Mouse (Mus musculus) midbrain, embryonic 16.5 days (tissue): ENCODE measurements around the gene Arv1. TPM values are rescaled to one million over a fixed set of nuclear protein-coding genes. Genes with fewer than 3 reads are reported as not detected.

Source experiments
- ATAC-seq: fragments of 200-750 bp; cut with Nextera tagmentation; 2 replicates; pipeline ENCODE4 v1.8.0; 2017; ENCODE audit warnings: moderate TSS enrichment
- H3K27ac ChIP-seq: fragments of 300-500 bp; sonication (generic); 2 replicates; pipeline ENCODE4 v1.5.1; 2014; ENCODE audit warnings: mild to moderate bottlenecking, low read length, mixed read lengths
- H3K27me3 ChIP-seq: fragments of 300-500 bp; sonication (generic); 2 replicates; pipeline ENCODE4 v1.6.1; 2014; ENCODE audit warnings: low read depth, low read length, mixed read lengths; ENCODE audit not compliant: control insufficient read depth, insufficient read depth
- H3K36me3 ChIP-seq: fragments of 300-500 bp; sonication (generic); 2 replicates; pipeline ENCODE4 v1.6.1; 2014; ENCODE audit warnings: mild to moderate bottlenecking, low read length, moderate library complexity, mixed read lengths; ENCODE audit not compliant: control insufficient read depth, insufficient read depth
- H3K4me1 ChIP-seq: fragments of 300-500 bp; sonication (generic); 2 replicates; pipeline ENCODE4 v1.6.1; 2014; ENCODE audit warnings: mild to moderate bottlenecking, low read length, mixed read lengths; ENCODE audit not compliant: control insufficient read depth, insufficient read depth
- H3K4me2 ChIP-seq: fragments of 300-500 bp; sonication (generic); 2 replicates; pipeline ENCODE4 v1.6.1; 2014; ENCODE audit warnings: mild to moderate bottlenecking, low read length, mixed read lengths
- H3K4me3 ChIP-seq: fragments of 300-500 bp; sonication (generic); 2 replicates; pipeline ENCODE4 v1.5.1; 2014; ENCODE audit warnings: low read depth, mild to moderate bottlenecking, low read length, moderate library complexity, mixed read lengths
- H3K9ac ChIP-seq: fragments of 300-500 bp; sonication (generic); 2 replicates; pipeline ENCODE4 v1.6.1; 2014; ENCODE audit warnings: low read depth, low read length, mixed read lengths
- H3K9me3 ChIP-seq: fragments of 300-500 bp; sonication (generic); replicated peaks from 2 replicates; pipeline ENCODE4 v1.6.1; 2014; ENCODE audit warnings: mild to moderate bottlenecking, low read length, mixed read lengths; ENCODE audit not compliant: control insufficient read depth, poor library complexity, severe bottlenecking
- WGBS: fragments of 180-500 bp; shearing (Covaris S2); extraction: QIAGEN DNeasy Blood & Tissue Kit; methylation state at CpG from one replicate; pipeline ENCODE4 v1.1.7; 2014; 5-methylcytosine and 5-hydroxymethylcytosine counted together
- polyA plus RNA-seq: library from polyadenylated mRNA; unstranded; fragments of >200 nt; fragmentation: Nextera tagmentation; extraction: Ambion mirVana; gene quantifications from 2 replicates; pipeline ENCODE4 v1.2.1, GENCODE M21; 2015

Arv1 gene
- polyA plus RNA-seq, 1 experiment from 2014 or later, result 34.8 TPM

DNA sequence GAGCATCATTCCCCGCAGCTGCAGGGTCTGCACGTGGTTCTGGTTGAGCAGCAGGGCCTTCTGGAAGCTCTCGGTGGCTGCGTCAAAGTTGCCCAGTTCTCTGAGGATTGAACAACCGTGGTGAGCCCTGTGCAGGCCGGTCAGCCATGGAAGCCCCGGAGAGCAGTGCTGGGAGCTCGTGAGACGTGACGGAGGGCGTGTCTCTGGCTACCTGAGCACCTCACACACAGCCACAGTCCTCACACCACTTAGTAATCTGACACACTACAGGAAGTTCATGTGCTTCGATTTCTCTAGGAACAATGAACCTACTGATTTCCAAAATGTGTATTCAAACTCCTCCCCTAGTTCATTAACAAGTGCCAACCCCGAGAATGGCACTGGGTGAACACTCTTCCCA, 33.0 kb upstream of the Arv1 start:
- Histone ChIP-seq H3K4me2 (no peak overlapping the region), H3K4me3 (no peak overlapping the region), H3K36me3 (peaks cover 22% of the 10 kb centered on the region), H3K9ac (no peak overlapping the region), H3K9me3 (no peaks in the 10 kb centered on the region), H3K4me1 (no peaks in the 10 kb centered on the region), H3K27me3 (no peaks in the 10 kb centered on the region), H3K27ac (no peak overlapping the region)
- ATAC-seq, result no peak
- 93% methylated on average over 13 of the region's 13 CpGs for WGBS

DNA sequence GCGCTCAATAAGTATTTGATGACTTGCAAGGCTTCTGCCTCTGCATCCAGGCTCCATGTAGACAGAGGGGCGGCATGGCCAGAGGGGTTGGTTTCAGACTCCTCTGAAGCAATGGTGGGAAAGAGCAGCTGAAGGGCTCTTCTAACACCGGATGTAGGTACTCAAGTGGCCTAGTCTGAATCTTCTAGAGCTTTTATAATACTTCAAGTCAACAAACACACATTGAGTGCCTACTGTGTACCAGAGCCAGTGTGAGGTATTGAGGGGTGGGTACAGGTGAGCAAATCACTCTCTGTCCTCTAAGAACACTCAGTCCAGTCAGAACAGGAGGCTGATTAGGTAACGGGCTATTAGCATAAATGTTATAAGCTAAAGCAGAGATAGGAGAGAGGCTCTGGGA, 30.2 kb upstream of the Arv1 start:
- Histone ChIP-seq H3K9ac (no peak overlapping the region), H3K27me3 (no peaks in the 10 kb centered on the region), H3K27ac (no peak overlapping the region), H3K4me2 (no peak overlapping the region), H3K4me1 (no peaks in the 10 kb centered on the region), H3K36me3 (peaks cover 24% of the 10 kb centered on the region), H3K4me3 (no peak overlapping the region), H3K9me3 (no peaks in the 10 kb centered on the region)
- 93% methylated on average over 4 of the region's 4 CpGs for WGBS
- no peak for ATAC-seq

- 93% methylated on average over 22 of the region's 22 CpGs for WGBS
- H3K27me3 ChIP-seq, result no peaks in the 10 kb centered on the region
- peaks cover 27% of the 10 kb centered on the region for H3K36me3 ChIP-seq
- no peak for ATAC-seq
- H3K4me3 ChIP-seq, result no peak overlapping the region
- H3K9ac ChIP-seq, result no peak overlapping the region
- H3K9me3 ChIP-seq, result no peaks in the 10 kb centered on the region
- H3K4me1 ChIP-seq, result no peaks in the 10 kb centered on the region
- no peak overlapping the region for H3K27ac ChIP-seq
- H3K4me2 ChIP-seq, result no peak overlapping the region
Measured at GRCm38 (mm10) chr8:124695424-124696100, 26.4 kb upstream of the Arv1 start.

DNA sequence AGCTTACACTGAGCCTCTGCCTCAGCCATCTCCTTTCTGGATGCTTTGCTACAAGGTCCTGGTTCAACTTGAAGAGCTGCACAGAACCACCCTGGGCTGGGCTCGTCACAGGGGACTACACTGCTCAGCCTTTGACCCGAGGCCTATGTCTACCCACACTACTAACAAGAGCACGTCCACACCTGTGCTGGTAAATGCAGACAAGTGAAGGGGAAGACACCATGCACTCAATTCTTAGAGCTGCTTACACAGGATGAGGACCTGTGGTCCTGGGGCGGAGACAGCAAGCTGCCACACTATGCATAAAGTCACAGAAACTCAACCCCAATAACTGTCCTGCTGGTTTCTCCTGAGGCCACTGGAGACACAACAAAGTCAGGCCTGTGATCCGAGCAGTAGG, 21.7 kb upstream of the Arv1 start:
- Histone ChIP-seq H3K4me2 (no peak overlapping the region), H3K27ac (no peak overlapping the region), H3K9me3 (no peaks in the 10 kb centered on the region), H3K4me3 (no peak overlapping the region), H3K27me3 (no peaks in the 10 kb centered on the region), H3K9ac (no peak overlapping the region), H3K36me3 (peaks cover 19% of the 10 kb centered on the region), H3K4me1 (no peaks in the 10 kb centered on the region)
- ATAC-seq, result no peak
- 89% methylated on average over 5 of the region's 5 CpGs for WGBS

DNA sequence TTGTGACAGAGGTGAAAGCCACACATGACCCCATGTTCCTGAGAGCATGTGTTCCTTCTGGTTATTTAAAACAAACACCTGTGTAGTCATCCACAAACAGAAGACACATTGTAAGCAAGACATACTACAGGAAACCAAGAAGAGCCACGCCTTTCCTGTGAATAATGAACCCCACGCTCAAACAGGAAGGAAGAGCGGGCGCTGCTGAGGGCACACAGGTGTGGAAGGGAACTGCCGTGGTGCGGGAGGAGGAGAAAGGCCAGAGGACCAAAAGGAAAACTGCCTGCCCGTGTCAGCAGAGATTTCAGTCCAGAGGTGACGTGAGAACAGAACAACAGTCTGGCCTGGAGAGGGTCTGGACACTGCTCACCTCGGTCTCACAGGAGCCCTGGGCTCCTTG, 20.9 kb upstream of the Arv1 start:
- no peaks in the 10 kb centered on the region for H3K9me3 ChIP-seq
- H3K4me3 ChIP-seq, result no peak overlapping the region
- H3K27ac ChIP-seq, result no peak overlapping the region
- H3K4me1 ChIP-seq, result no peaks in the 10 kb centered on the region
- H3K36me3 ChIP-seq, result peaks cover 19% of the 10 kb centered on the region
- no peaks in the 10 kb centered on the region for H3K27me3 ChIP-seq
- H3K9ac ChIP-seq, result no peak overlapping the region
- no peak for ATAC-seq
- 89% methylated on average over 9 of the region's 9 CpGs for WGBS
- H3K4me2 ChIP-seq, result no peak overlapping the region

GRCm38 (mm10) chr8:124702183-124702582, 19.8 kb upstream of the Arv1 start:
- WGBS, result 74% methylated on average over 3 of the region's 3 CpGs
- Histone ChIP-seq H3K36me3 (peaks cover 23% of the 10 kb centered on the region), H3K4me1 (no peaks in the 10 kb centered on the region), H3K4me2 (no peak overlapping the region), H3K27ac (no peak overlapping the region), H3K9me3 (no peaks in the 10 kb centered on the region), H3K9ac (no peak overlapping the region), H3K4me3 (no peak overlapping the region), H3K27me3 (no peaks in the 10 kb centered on the region)
- ATAC-seq, result no peak

GRCm38 (mm10) chr8:124703526-124703925, 18.4 kb upstream of the Arv1 start:
- Histone ChIP-seq H3K27ac (no peak overlapping the region), H3K27me3 (no peaks in the 10 kb centered on the region), H3K36me3 (peaks cover 18% of the 10 kb centered on the region), H3K4me1 (no peaks in the 10 kb centered on the region), H3K9ac (no peak overlapping the region), H3K4me2 (no peak overlapping the region), H3K9me3 (no peaks in the 10 kb centered on the region), H3K4me3 (no peak overlapping the region)
- WGBS, result 84% methylated on average over 4 of the region's 4 CpGs
- ATAC-seq, result no peak

DNA sequence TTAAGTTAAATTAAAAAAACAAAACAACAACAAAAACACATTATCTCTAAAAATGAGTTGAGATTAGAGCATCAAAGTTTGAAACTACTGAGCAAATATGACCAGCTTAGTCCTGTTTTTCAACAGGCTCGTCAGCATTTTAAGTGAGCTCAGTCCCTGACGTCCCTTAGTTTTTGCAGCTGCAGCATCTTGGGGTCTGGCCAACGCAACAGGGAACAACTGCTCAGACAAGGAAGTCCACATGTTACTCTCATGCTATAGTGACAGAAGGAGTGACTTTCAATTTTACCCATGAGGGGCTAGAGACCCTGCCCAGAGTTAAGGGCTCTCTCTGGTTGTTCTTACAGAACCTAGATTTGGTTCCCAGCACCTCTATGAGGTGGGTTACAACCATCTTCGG, 17.6 kb upstream of the Arv1 start:
- no peaks in the 10 kb centered on the region for H3K4me1 ChIP-seq
- H3K27ac ChIP-seq, result no peak overlapping the region
- H3K4me3 ChIP-seq, result no peak overlapping the region
- no peaks in the 10 kb centered on the region for H3K27me3 ChIP-seq
- ATAC-seq, result no peak
- no peaks in the 10 kb centered on the region for H3K9me3 ChIP-seq
- 94% methylated on average over 4 of the region's 4 CpGs for WGBS
- H3K36me3 ChIP-seq, result peaks cover 22% of the 10 kb centered on the region
- H3K4me2 ChIP-seq, result no peak overlapping the region
- no peak overlapping the region for H3K9ac ChIP-seq

- ATAC-seq, result no peak
- Histone ChIP-seq H3K9me3 (no peaks in the 10 kb centered on the region), H3K4me3 (no peak overlapping the region), H3K9ac (no peak overlapping the region), H3K4me1 (no peaks in the 10 kb centered on the region), H3K27me3 (no peaks in the 10 kb centered on the region), H3K27ac (no peak overlapping the region), H3K36me3 (peaks cover 21% of the 10 kb centered on the region), H3K4me2 (no peak overlapping the region)
- 97% methylated on average over 8 of the region's 8 CpGs for WGBS
Measured at GRCm38 (mm10) chr8:124705823-124706222, 16.1 kb upstream of the Arv1 start.
